8 mouse cellular contexts compared by ENCODE assay signal in the genomic region with DNA sequence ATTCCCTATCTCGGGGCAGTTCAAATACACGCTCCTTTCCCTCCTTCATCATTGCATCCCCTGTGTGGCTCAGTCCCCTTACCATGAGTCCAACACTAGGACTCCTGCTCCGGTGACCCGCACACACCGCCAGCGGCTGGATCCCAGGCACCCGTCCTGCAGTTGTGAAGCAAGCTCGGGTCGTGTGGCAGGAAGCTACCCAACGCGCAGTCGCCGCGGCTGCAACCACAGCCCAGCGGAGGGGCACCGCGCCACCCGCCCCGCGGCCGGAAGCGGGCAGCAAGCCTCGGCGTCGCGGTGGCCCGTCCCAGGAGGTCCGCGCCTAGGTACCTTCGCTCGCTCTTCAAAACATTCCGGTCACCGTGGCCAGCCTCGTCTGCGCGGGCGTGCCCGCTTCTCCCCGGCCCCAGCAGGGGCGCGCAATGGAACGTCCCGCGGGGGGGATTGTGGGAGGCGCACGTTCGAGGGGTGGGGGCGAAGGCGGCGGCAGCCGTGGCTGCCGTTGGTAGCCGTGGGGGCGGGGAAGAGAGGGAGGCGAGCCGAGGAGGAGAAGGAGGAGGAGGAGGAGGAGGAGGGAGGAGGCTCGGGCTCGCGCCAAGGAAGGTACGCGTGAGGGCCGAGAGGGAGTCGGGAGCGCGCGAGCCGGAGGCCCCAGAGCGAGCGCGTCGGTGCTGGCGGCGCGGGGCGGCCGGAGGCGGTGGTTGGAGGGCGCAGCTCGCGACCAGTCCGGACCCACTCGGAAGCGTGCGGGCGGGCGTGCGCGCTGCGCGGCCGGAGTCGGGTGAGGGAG. TPM values are rescaled to one million over a fixed set of nuclear protein-coding genes. Genes with fewer than 3 reads are reported as not detected.
DNase-seq lines count a peak whose midpoint lies in the region; ATAC-seq and TF ChIP-seq lines count a peak whose summit lies in the region.

No protein-coding gene starts in this region.

- H3K27ac ChIP-seq in embryonic facial prominence, embryonic 11.5 days (replicated peaks; ENCODE audit: low read depth, low read length) = peak overlapping the region; percentile 99
- H3K27ac ChIP-seq in limb, embryonic 11.5 days (replicated peaks; ENCODE audit: low read depth, low read length) = peak overlapping the region; percentile 99
- H3K27ac ChIP-seq in midbrain, embryonic 13.5 days = peak overlapping the region; percentile 99
- peak overlapping the region; percentile 89 for H3K27ac ChIP-seq in small intestine, adult 2 months (ENCODE audit: insufficient read depth, low read depth, low read length)

- H3K4me2 ChIP-seq in embryonic facial prominence, embryonic 11.5 days (ENCODE audit: low read depth, low read length) = peak overlapping the region; percentile 34
- H3K4me2 ChIP-seq in limb, embryonic 11.5 days (ENCODE audit: low read depth, severe bottlenecking) = peak overlapping the region; percentile 73
- peak overlapping the region; percentile 72 for H3K4me2 ChIP-seq in midbrain, embryonic 13.5 days (replicated peaks)

- TF ChIP-seq CTCF in small intestine, adult 2 months (IDR thresholded peaks at IDR 0.05; ENCODE audit: extremely low read depth, insufficient read length, insufficient replicate concordance, low read depth, low read length) = no peak

- peak overlapping the region; percentile 95 for H3K9ac ChIP-seq in embryonic facial prominence, embryonic 11.5 days (replicated peaks; ENCODE audit: low read length)
- H3K9ac ChIP-seq in limb, embryonic 11.5 days (ENCODE audit: low read length) = peak overlapping the region; percentile 96
- peak overlapping the region; percentile 94 for H3K9ac ChIP-seq in midbrain, embryonic 13.5 days (replicated peaks)

- H3K27me3 ChIP-seq in embryonic facial prominence, embryonic 11.5 days (ENCODE audit: control insufficient read depth, insufficient read depth, low read length) = no peaks in the 10 kb centered on the region
- no peaks in the 10 kb centered on the region for H3K27me3 ChIP-seq in limb, embryonic 11.5 days (ENCODE audit: control insufficient read depth, insufficient read depth, low read length)
- H3K27me3 ChIP-seq in midbrain, embryonic 13.5 days = no peaks in the 10 kb centered on the region
- H3K27me3 ChIP-seq in small intestine, adult 2 months (ENCODE audit: control insufficient read depth, insufficient read depth, low read length) = no peaks in the 10 kb centered on the region

- peak; percentile 45 for TF ChIP-seq POLR2A in small intestine, adult 2 months (IDR thresholded peaks at IDR 0.05; ENCODE audit: low read depth, low read length)

- no peaks in the 10 kb centered on the region for H3K36me3 ChIP-seq in embryonic facial prominence, embryonic 11.5 days (replicated peaks; ENCODE audit: control insufficient read depth, insufficient read depth, low read depth, low read length)
- no peaks in the 10 kb centered on the region for H3K36me3 ChIP-seq in limb, embryonic 11.5 days (ENCODE audit: control insufficient read depth, insufficient read depth, low read length)
- no peaks in the 10 kb centered on the region for H3K36me3 ChIP-seq in midbrain, embryonic 13.5 days
- H3K36me3 ChIP-seq in small intestine, adult 2 months (ENCODE audit: control insufficient read depth, insufficient read depth, low read length) = no peaks in the 10 kb centered on the region

- WGBS in embryonic facial prominence, embryonic 11.5 days = 0% methylated on average over 52 of the region's 92 CpGs
- under 1% methylated on average over 68 of the region's 92 CpGs for WGBS in limb, embryonic 11.5 days
- 0% methylated on average over 50 of the region's 92 CpGs for WGBS in midbrain, embryonic 13.5 days
- 1% methylated on average over 64 of the region's 92 CpGs for WGBS in small intestine, adult 2 months

- no peaks in the 10 kb centered on the region for H3K4me1 ChIP-seq in embryonic facial prominence, embryonic 11.5 days (ENCODE audit: control insufficient read depth, insufficient read depth, low read length)
- H3K4me1 ChIP-seq in limb, embryonic 11.5 days (ENCODE audit: control insufficient read depth, insufficient read depth, low read length) = peaks cover 4% of the 10 kb centered on the region; the same call in 1 of the 2 replicates
- H3K4me1 ChIP-seq in midbrain, embryonic 13.5 days (replicated peaks) = peaks cover 41% of the 10 kb centered on the region
- no peaks in the 10 kb centered on the region for H3K4me1 ChIP-seq in small intestine, adult 2 months (ENCODE audit: control insufficient read depth, insufficient read depth, insufficient read length, low read length)

- peak overlapping the region; percentile 88 for H3K4me3 ChIP-seq in embryonic facial prominence, embryonic 11.5 days (ENCODE audit: low read depth, low read length)
- peak overlapping the region; percentile 92 for H3K4me3 ChIP-seq in limb, embryonic 11.5 days (ENCODE audit: low read depth, low read length)
- H3K4me3 ChIP-seq in midbrain, embryonic 13.5 days (replicated peaks) = peak overlapping the region; percentile 91
- H3K4me3 ChIP-seq in small intestine, adult 2 months (ENCODE audit: low read depth, low read length) = peak overlapping the region; percentile 88

- DNase-seq in 3134 (ENCODE audit: extremely low read depth, insufficient read length, low spot score) = peak; percentile 93
- DNase-seq in adrenal gland, postnatal 14 days = peak; percentile 97
- DNase-seq in embryonic facial prominence, embryonic 11.5 days (ENCODE audit: low spot score) = peak; percentile 94
- DNase-seq in heart, adult 11 months = peak; percentile 99
- peak; percentile 88 for DNase-seq in kidney, adult 11 months
- DNase-seq in limb, embryonic 11.5 days (ENCODE audit: low spot score) = peak; percentile 94

- H3K9me3 ChIP-seq in embryonic facial prominence, embryonic 11.5 days (replicated peaks; ENCODE audit: control insufficient read depth, low read length) = no peaks in the 10 kb centered on the region
- no peaks in the 10 kb centered on the region for H3K9me3 ChIP-seq in limb, embryonic 11.5 days (ENCODE audit: control insufficient read depth, low read length)
- H3K9me3 ChIP-seq in midbrain, embryonic 13.5 days = no peaks in the 10 kb centered on the region

- ATAC-seq in embryonic facial prominence, embryonic 11.5 days (replicated peaks; ENCODE audit: insufficient number of reproducible peaks, low FRiP score, low TSS enrichment, low read depth) = peak; percentile 92
- peak; percentile 90 for ATAC-seq in limb, embryonic 11.5 days (ENCODE audit: insufficient number of reproducible peaks, low FRiP score, low TSS enrichment, low read depth)
- ATAC-seq in midbrain, embryonic 13.5 days = peak; percentile 95

RNA-seq across cellular contexts. Expression of a gene that starts 0.4 kb away (rescaled TPM):
- total RNA-seq in adrenal gland, postnatal 14 days (2021) = 47.5 and 47.6 TPM in 2 replicates
- 14.1 and 15.2 TPM in 2 replicates for polyA plus RNA-seq in embryonic facial prominence, embryonic 11.5 days (2014; fragmentation: Nextera tagmentation; extraction: Ambion mirVana)
- polyA plus RNA-seq in limb, embryonic 11.5 days (2014; fragmentation: Nextera tagmentation; extraction: Ambion mirVana) = 17.8 and 19.2 TPM in 2 replicates
- polyA plus RNA-seq in midbrain, embryonic 13.5 days (2015; fragmentation: Nextera tagmentation; extraction: Ambion mirVana) = 22.2 and 23.0 TPM in 2 replicates
- polyA plus RNA-seq in small intestine, adult 2 months (2012; rRNA removed) = 1.7 and 3.9 TPM in 2 replicates

RNA-seq across cellular contexts. Expression of a gene that starts 1.0 kb away (rescaled TPM):
- total RNA-seq in adrenal gland, postnatal 14 days (2021) = 116 TPM in 2 replicates
- 171 and 173 TPM in 2 replicates for polyA plus RNA-seq in embryonic facial prominence, embryonic 11.5 days (2014; fragmentation: Nextera tagmentation; extraction: Ambion mirVana)
- 167 and 178 TPM in 2 replicates for polyA plus RNA-seq in limb, embryonic 11.5 days (2014; fragmentation: Nextera tagmentation; extraction: Ambion mirVana)
- 128 and 131 TPM in 2 replicates for polyA plus RNA-seq in midbrain, embryonic 13.5 days (2015; fragmentation: Nextera tagmentation; extraction: Ambion mirVana)
- polyA plus RNA-seq in small intestine, adult 2 months (2012; rRNA removed) = 12.9 and 26.8 TPM in 2 replicates

RNA-seq across cellular contexts. Expression of a gene that starts 36.2 kb away (rescaled TPM):
- total RNA-seq in adrenal gland, postnatal 14 days (2021) = 23.6 and 25.6 TPM in 2 replicates
- polyA plus RNA-seq in embryonic facial prominence, embryonic 11.5 days (2014; fragmentation: Nextera tagmentation; extraction: Ambion mirVana) = 49.2 and 53.8 TPM in 2 replicates
- polyA plus RNA-seq in limb, embryonic 11.5 days (2014; fragmentation: Nextera tagmentation; extraction: Ambion mirVana) = 51.5 and 53.3 TPM in 2 replicates
- 44.7 and 50.8 TPM in 2 replicates for polyA plus RNA-seq in midbrain, embryonic 13.5 days (2015; fragmentation: Nextera tagmentation; extraction: Ambion mirVana)
- polyA plus RNA-seq in small intestine, adult 2 months (2012; rRNA removed) = 7.6 and 12.4 TPM in 2 replicates

Comparison
In these comparisons a context has a peak if more than half of its experiments do, and no peak if none do; other contexts are left out.
1. Peak in every context shown above with its lines: DNase-seq, ATAC-seq, H3K4me3 ChIP-seq and H3K27ac ChIP-seq.